Mouse (Mus musculus) forebrain, embryonic 11.5 days (tissue): ENCODE results near the gene Pla2g5. TPM values are rescaled to one million over a fixed set of nuclear protein-coding genes. Genes with fewer than 3 reads are reported as not detected.

Experiments used
- ATAC-seq: fragments of 200-750 bp; cut with Nextera tagmentation; replicated peaks from 2 replicates; pipeline ENCODE4 v1.8.0; 2017; ENCODE audit warnings: moderate TSS enrichment; ENCODE audit not compliant: low FRiP score
- DNase-seq: peaks from one replicate; pipeline ENCODE4 v3.0.0-alpha.2; 2017; ENCODE audit warnings: low spot score
- H3K27ac ChIP-seq: fragments of 300-500 bp; sonication (generic); 2 replicates; pipeline ENCODE4 v1.5.1; 2014; ENCODE audit warnings: low read depth, low read length
- H3K27me3 ChIP-seq: fragments of 300-500 bp; sonication (generic); 2 replicates; pipeline ENCODE4 v1.6.1; 2014; ENCODE audit warnings: mild to moderate bottlenecking, low read length, mixed read lengths; ENCODE audit not compliant: control insufficient read depth, insufficient read depth
- H3K36me3 ChIP-seq: fragments of 300-500 bp; sonication (generic); 2 replicates; pipeline ENCODE4 v1.6.1; 2014; ENCODE audit warnings: mild to moderate bottlenecking, low read length, moderate library complexity, mixed read lengths; ENCODE audit not compliant: control insufficient read depth, insufficient read depth
- H3K4me1 ChIP-seq: fragments of 300-500 bp; sonication (generic); replicated peaks from 2 replicates; pipeline ENCODE4 v1.6.1; 2014; ENCODE audit warnings: low read length, mixed read lengths; ENCODE audit not compliant: control insufficient read depth, insufficient read depth
- H3K4me2 ChIP-seq: fragments of 300-500 bp; sonication (generic); 2 replicates; pipeline ENCODE4 v1.6.1; 2014; ENCODE audit warnings: low read depth, mild to moderate bottlenecking, low read length, moderate library complexity, mixed read lengths; ENCODE audit not compliant: severe bottlenecking
- H3K4me3 ChIP-seq: fragments of 300-500 bp; sonication (generic); 2 replicates; pipeline ENCODE4 v1.5.1; 2014; ENCODE audit warnings: low read depth, low read length
- H3K9ac ChIP-seq: fragments of 300-500 bp; sonication (generic); 2 replicates; pipeline ENCODE4 v1.6.1; 2014; ENCODE audit warnings: low read length
- H3K9me3 ChIP-seq: fragments of 300-500 bp; sonication (generic); 2 replicates; pipeline ENCODE4 v1.6.1; 2016; ENCODE audit warnings: low read length, mixed read lengths; ENCODE audit not compliant: control insufficient read depth
- WGBS: fragments of 180-500 bp; shearing (Covaris S2); extraction: QIAGEN DNeasy Blood & Tissue Kit; methylation state at CpG from one replicate; pipeline ENCODE4 v1.1.7; 2014; 5-methylcytosine and 5-hydroxymethylcytosine counted together
- polyA plus RNA-seq: library from polyadenylated mRNA; unstranded; fragments of >200 nt; fragmentation: Nextera tagmentation; extraction: Ambion mirVana; gene quantifications from 2 replicates; pipeline ENCODE4 v1.2.1, GENCODE M21; 2014

The Pla2g5 gene
- polyA plus RNA-seq, 1 experiment from 2014 or later: 0.33 TPM

GRCm38 (mm10) chr4:138785721-138786120 is 77.6 kb downstream of the Pla2g5 start:
- ATAC-seq (no peak), DNase-seq (no peak)
- Histone ChIP-seq H3K4me1 (no peaks in the 10 kb centered on the region), H3K36me3 (no peaks in the 10 kb centered on the region), H3K9ac (no peak overlapping the region), H3K9me3 (no peaks in the 10 kb centered on the region), H3K27me3 (no peaks in the 10 kb centered on the region), H3K27ac (no peak overlapping the region), H3K4me2 (no peak overlapping the region), H3K4me3 (no peak overlapping the region)
- WGBS: 64% methylated on average over 4 of the region's 4 CpGs

- no peak for ATAC-seq
These were observed 81.2 kb downstream of the Pla2g5 start for GRCm38 (mm10) chr4:138782098-138782497.

DNA sequence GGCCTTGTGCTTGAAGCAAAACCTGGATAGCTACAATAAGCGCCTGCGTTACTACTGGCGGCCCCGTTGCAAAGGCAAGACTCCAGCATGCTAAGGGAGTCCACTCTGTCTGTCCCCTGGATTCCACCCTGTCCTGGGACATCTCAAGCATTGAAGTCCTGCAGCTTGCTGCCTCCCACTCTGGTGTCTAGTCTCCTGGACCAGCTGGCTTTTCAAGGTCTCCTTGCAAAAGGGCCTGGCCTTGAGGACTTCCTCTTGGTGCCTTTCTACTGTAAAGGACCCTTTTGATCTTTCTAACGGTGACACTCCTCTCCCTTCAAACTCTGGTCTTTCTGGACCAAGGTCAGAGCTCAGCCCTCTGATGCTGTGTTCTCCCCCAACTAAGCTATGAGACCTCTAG is 83.0 kb downstream of the Pla2g5 start:
- ATAC-seq (no peak), DNase-seq (no peak)
- Histone ChIP-seq H3K36me3 (no peaks in the 10 kb centered on the region), H3K4me2 (no peak overlapping the region), H3K9me3 (no peaks in the 10 kb centered on the region), H3K27me3 (no peaks in the 10 kb centered on the region), H3K27ac (no peak overlapping the region), H3K9ac (no peak overlapping the region), H3K4me1 (no peaks in the 10 kb centered on the region), H3K4me3 (no peak overlapping the region)
- WGBS: 97% methylated on average over 5 of the region's 5 CpGs

More at GRCm38 (mm10) chr4:138782098-138782497, 81.2 kb downstream of the Pla2g5 start:
- H3K9me3 ChIP-seq: no peaks in the 10 kb centered on the region
- no peak overlapping the region for H3K4me2 ChIP-seq
- no peaks in the 10 kb centered on the region for H3K27me3 ChIP-seq
- DNase-seq: no peak
- H3K4me3 ChIP-seq: no peak overlapping the region
- 85% methylated on average over 6 of the region's 6 CpGs for WGBS
- no peaks in the 10 kb centered on the region for H3K36me3 ChIP-seq
- no peak overlapping the region for H3K9ac ChIP-seq
- H3K27ac ChIP-seq: no peak overlapping the region
- H3K4me1 ChIP-seq: no peaks in the 10 kb centered on the region

DNA sequence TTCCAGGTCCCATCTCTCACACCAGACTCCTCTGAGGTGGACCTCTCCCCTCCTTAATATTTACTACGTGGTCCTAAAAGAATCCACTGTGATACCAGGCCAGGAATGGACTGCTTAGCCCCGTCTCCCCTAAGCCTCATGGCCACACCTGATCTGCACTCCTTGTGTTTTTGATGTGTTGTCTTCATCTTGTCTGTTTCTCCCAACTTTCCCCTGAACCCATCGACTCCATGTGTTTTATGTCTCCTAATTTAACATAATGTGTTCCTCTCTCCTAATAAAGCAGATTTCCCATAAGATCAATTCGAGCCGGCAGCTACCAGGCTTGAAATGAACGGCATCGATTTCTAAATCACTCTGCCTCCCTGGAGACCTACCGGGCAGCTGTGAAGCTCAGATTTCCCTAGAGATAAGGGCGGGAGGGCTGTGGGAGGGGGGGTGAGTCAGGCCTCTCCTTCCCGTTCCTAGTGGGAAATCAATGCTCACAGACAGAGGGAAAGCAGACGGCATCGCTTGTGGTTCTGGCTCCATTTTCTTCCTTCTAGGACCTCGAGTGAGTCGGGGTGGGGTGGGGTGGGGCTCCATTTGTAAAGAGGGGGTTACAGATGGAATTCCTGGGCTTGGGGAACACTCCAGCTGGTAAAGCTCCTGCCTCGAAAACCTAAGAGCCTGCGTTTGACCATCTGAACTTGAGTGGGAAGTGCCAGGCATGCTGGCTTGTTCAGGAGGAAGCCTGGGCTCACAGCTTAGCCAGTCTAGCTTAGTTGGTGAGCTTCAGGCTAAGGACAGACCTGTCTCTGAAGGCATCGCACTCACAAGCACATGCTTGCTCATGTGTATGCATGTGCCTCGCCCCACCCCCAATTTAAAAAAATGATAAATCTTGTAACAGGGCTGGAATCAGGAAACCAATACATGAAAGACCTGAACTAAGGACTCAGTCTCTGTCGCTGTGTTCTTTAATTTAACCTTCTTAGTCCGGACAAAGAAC is 85.6 kb downstream of the Pla2g5 start:
- no peak overlapping the region for H3K4me3 ChIP-seq
- H3K4me1 ChIP-seq: no peaks in the 10 kb centered on the region
- ATAC-seq (no peak), DNase-seq (no peak)
- no peak overlapping the region for H3K4me2 ChIP-seq
- H3K9ac ChIP-seq: no peak overlapping the region
- H3K9me3 ChIP-seq: no peaks in the 10 kb centered on the region
- no peaks in the 10 kb centered on the region for H3K36me3 ChIP-seq
- H3K27me3 ChIP-seq: no peaks in the 10 kb centered on the region
- WGBS: 57% methylated on average over 20 of the region's 20 CpGs
- H3K27ac ChIP-seq: no peak overlapping the region

DNA sequence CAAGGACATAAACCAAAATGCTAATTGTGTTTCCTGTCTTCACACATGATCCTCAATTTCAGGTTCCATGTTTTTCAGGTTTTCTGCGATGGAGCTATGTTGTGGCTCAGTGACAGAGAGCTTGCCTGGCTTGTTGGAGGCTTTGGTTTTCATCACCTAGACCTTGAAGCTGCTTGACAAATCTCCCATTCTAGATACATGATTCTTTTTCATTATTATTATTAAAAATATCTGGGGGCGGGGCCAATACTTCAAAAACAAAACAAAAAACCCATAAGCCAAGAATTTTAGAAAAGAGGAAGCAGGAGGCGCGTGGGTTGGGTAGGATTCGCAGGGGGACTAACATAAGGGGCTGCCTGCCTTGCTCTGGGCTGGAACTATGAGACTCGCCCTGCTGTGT is 87.8 kb downstream of the Pla2g5 start, which contains the start of gene Pla2g2d:
Pla2g2d (plus strand) TSS at position 301 of the 400 bp plus-strand sequence.
- Histone ChIP-seq H3K36me3 (no peaks in the 10 kb centered on the region), H3K4me1 (no peaks in the 10 kb centered on the region), H3K4me2 (no peak within 1 kb of the TSS), H3K27me3 (no peaks in the 10 kb centered on the region), H3K27ac (no peak within 1 kb of the TSS), H3K9ac (no peak within 1 kb of the TSS), H3K9me3 (no peaks in the 10 kb centered on the region), H3K4me3 (no peak within 1 kb of the TSS)
- no peak for ATAC-seq
- DNase-seq: no peak
- 83% methylated on average over 6 of the region's 6 CpGs for WGBS

DNA sequence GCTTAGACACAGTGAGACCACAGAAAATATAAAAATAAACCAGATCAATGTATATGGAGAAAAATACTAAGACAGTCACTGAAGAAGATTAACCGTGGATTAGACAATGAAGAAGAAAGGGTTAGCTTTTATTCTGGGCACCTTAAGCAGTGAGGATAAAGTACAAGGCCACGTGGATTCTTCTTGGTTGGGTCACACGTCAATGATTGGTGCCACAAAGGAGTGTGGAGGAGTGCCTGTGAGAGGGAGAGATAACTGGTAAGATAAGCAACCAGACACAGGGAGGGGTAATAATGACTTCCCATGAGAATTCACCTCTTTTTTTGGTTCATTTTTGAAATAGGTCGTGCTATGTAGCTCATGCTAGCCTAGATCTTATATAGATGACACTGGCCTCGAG is 90.9 kb downstream of the Pla2g5 start:
- DNase-seq (no peak), ATAC-seq (no peak)
- WGBS: 88% methylated on average over 5 of the region's 5 CpGs
- Histone ChIP-seq H3K4me1 (no peaks in the 10 kb centered on the region), H3K9me3 (no peaks in the 10 kb centered on the region), H3K27ac (no peak overlapping the region), H3K4me2 (no peak overlapping the region), H3K9ac (no peak overlapping the region), H3K27me3 (no peaks in the 10 kb centered on the region), H3K36me3 (no peaks in the 10 kb centered on the region), H3K4me3 (no peak overlapping the region)

GRCm38 (mm10) chr4:138771970-138772369 is 91.3 kb downstream of the Pla2g5 start:
- H3K27me3 ChIP-seq: no peaks in the 10 kb centered on the region
- no peak overlapping the region for H3K9ac ChIP-seq
- 86% methylated on average over 10 of the region's 10 CpGs for WGBS

DNA sequence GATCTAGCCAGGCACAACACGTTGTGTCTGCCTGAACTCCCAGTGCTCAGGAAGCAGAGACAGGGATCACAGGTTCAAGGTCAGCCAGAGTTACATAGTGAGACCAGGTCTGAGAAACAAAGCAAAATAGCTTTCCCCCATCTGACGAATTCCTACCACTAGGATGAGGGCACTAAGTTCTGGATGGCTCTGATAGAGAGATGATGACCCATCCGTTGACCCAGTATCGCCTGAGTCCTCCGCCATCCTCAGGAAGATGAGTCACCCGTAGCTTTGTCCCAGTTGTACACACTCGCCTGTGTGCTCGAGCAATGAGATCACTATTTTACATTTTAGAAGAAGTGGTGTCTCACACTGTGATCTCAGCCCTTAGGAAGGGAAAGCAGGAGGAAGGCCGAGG is 101.0 kb downstream of the Pla2g5 start:
- no peaks in the 10 kb centered on the region for H3K36me3 ChIP-seq
- no peak for ATAC-seq
- no peaks in the 10 kb centered on the region for H3K27me3 ChIP-seq
- no peaks in the 10 kb centered on the region for H3K9me3 ChIP-seq
- H3K9ac ChIP-seq: no peak overlapping the region
- no peaks in the 10 kb centered on the region for H3K4me1 ChIP-seq
- no peak overlapping the region for H3K4me3 ChIP-seq
- H3K4me2 ChIP-seq: no peak overlapping the region
- H3K27ac ChIP-seq: no peak overlapping the region
- no peak for DNase-seq
- 76% methylated on average over 9 of the region's 9 CpGs for WGBS

More at GRCm38 (mm10) chr4:138771970-138772369, 91.3 kb downstream of the Pla2g5 start:
- no peak overlapping the region for H3K4me3 ChIP-seq
- H3K4me2 ChIP-seq: no peak overlapping the region
- no peak for ATAC-seq
- no peaks in the 10 kb centered on the region for H3K9me3 ChIP-seq
- H3K27ac ChIP-seq: no peak overlapping the region
- no peak for DNase-seq
- H3K4me1 ChIP-seq: no peaks in the 10 kb centered on the region
- H3K36me3 ChIP-seq: no peaks in the 10 kb centered on the region

- 75% methylated on average over 8 of the region's 8 CpGs for WGBS
- no peak within 1 kb of the TSS for H3K4me3 ChIP-seq
- no peaks in the 10 kb centered on the region for H3K36me3 ChIP-seq
- H3K4me2 ChIP-seq: no peak within 1 kb of the TSS
- no peak within 1 kb of the TSS for H3K9ac ChIP-seq
- H3K27ac ChIP-seq: no peak within 1 kb of the TSS
- ATAC-seq (no peak), DNase-seq (no peak)
- H3K9me3 ChIP-seq: no peaks in the 10 kb centered on the region
- no peaks in the 10 kb centered on the region for H3K4me1 ChIP-seq
- no peaks in the 10 kb centered on the region for H3K27me3 ChIP-seq
These were observed 105.9 kb downstream of the Pla2g5 start, which contains the start of gene Pla2g2f for GRCm38 (mm10) chr4:138757416-138757815. Pla2g2f (minus strand) TSS chr4:138757626.
